Mouse (Mus musculus): ENCODE measurements at regions not wholly inside any gene's neighbourhood (a gene's known extent, or its start where the extent isn't known, plus 50 kb on each side); places are given as distances from the start of the nearest gene placed in this dataset.

DNA sequence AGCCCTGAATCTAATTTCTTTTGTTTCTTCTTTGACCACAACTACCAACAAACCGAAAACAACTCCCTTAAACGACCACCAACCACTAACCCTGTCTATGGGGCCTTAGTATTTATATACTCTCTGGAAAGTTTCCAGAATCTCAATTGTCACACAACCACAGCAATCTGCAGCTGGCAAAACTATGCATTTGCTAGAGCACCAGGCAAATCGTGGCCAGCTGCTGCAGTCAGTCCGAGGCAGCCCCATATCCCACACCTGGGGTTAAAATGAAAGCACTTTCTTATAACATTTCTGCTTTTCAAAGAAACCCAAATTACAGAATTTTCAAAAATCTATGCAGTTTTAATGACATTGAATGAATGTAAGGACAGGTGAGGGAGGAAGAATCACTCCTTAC is 63.8 kb upstream of the Thpo start:
- DNase-seq = no peak

DNA sequence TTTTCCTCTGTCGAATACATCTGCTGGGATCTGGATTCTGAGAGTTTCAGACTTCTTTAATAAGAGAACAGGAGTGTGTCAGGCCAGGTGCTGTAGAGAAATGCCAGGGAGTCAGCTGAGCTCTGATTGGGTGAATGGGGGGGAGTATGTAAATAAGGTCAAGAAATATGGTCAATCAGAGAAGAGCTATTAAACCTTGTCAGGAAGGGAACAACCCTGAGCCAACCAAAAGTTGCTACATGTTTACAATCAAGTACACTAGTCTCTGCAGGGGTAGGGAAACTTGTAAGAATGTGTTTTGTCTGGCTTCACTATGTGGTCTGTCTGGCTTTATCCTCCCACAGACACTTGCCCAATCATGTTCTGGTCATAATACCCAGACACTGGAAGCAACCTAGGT is 60.4 kb upstream of the Thpo start:
- no peak for DNase-seq
